Mouse (Mus musculus): Measurements from ENCODE around the gene Agbl2. TPM values are rescaled to one million over a fixed set of nuclear protein-coding genes. Genes with fewer than 3 reads are reported as not detected.

Gene Agbl2
- polyA plus RNA-seq, 1 experiment from 2014 or later: not detected

DNA sequence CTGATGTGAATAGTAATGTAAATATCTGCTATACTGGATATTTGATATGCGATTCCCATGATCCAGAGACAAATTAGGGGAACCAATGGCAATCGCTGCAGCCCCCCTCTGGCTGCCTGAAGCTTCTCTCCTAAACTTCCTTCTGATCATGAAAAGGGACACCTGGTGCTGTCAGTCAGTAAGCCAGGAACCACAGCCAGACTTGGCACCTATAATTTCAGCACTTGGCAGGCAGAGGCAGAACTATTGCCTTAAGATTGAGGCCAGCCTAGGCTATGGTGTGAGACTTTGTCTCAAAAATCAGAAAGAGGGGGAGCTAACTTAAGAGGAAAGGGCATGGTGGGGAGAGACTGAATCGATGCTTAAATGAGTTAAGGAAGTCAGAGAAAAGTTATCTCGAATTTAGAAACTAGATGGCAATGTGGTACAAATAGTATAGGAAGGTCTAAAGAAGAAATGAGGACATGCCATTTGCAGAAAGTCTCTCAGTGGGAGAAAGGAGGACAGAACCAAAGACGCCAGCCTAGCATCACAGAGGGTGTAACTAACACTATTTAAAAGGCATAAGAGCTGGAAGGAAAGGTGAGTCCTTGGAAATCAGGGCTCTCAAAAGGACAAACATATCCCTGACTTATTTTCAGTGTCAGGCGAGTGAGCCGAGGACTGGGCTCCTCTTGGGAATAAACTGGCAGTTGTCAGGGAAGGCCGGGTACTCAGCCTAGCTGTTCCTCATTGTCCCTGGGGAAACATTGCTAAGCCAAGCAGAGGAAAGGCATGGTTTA is 88.8 kb downstream of the Agbl2 start:
- 62% methylated on average over 8 of the region's 8 CpGs for WGBS (ENCODE audit: insufficient replicate concordance)
- peaks cover 54% of the 10 kb centered on the region for H3K4me1 ChIP-seq (replicated peaks)
- no peaks in the 10 kb centered on the region for H3K9me3 ChIP-seq (replicated peaks)
- ATAC-seq (ENCODE audit: insufficient read depth): no peak
- peak overlapping the region; percentile 88 for H3K27ac ChIP-seq (replicated peaks)
- H3K27me3 ChIP-seq: no peaks in the 10 kb centered on the region
- peaks cover 16% of the 10 kb centered on the region for H3K36me3 ChIP-seq (replicated peaks)
- peak overlapping the region; percentile 63 for H3K4me2 ChIP-seq
- H3K4me3 ChIP-seq (replicated peaks): no peak overlapping the region
- H3K9ac ChIP-seq: no peak overlapping the region

DNA sequence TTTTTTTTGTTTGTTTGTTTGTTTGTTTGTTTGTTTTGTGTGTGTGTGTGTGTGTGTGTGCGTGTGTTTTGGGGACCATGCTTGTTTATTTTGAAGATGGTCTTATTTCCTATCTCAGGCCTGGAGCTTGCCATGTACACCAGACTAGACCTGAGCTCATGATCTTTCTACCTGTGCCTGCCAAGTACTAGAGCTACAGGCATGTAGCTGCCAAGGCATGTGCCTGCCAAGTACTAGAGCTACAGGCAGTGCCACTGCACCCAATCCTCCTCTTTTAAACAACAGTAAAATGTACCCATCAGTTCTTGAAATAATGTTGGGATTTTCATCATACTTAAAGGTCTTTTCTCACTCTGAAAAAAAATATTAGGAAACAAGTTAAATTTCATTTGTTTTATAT is 91.5 kb downstream of the Agbl2 start:
- WGBS (ENCODE audit: insufficient replicate concordance): 54% methylated on average over 1 of the region's 1 CpGs
- H3K27me3 ChIP-seq: peaks cover 11% of the 10 kb centered on the region

DNA sequence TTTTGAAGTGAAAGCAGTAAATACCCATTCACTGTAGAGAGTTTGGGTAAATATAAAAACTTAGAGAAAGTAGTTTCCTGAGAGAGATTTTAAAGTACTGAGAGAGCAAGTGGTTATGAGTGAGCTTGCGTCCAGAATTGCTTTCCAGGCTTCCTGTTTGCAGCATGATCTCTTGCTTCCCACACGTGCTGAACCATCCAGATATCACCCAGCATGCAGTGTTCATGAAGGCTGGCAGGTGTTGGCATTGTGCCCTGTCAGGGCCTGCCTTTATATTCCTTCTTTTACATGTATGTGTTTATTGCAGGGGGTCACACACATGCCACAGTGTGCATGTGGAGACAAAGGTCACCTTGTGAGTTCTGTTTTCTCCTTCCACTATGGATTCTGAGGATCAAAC is 92.7 kb downstream of the Agbl2 start:
- H3K4me3 ChIP-seq (replicated peaks): no peak overlapping the region
- ATAC-seq (ENCODE audit: insufficient read depth): no peak
- 30% methylated on average over 2 of the region's 2 CpGs for WGBS (ENCODE audit: insufficient replicate concordance)
- H3K9me3 ChIP-seq (replicated peaks): no peaks in the 10 kb centered on the region
- H3K27me3 ChIP-seq: peaks cover 23% of the 10 kb centered on the region
- no peaks in the 10 kb centered on the region for H3K36me3 ChIP-seq (replicated peaks)
- H3K27ac ChIP-seq (replicated peaks): no peak overlapping the region
- no peak overlapping the region for H3K4me2 ChIP-seq
- H3K9ac ChIP-seq: no peak overlapping the region
- H3K4me1 ChIP-seq (replicated peaks): peaks cover 29% of the 10 kb centered on the region

More for the DNA sequence above, 91.5 kb downstream of the Agbl2 start:
- no peak overlapping the region for H3K4me3 ChIP-seq (replicated peaks)
- no peaks in the 10 kb centered on the region for H3K9me3 ChIP-seq (replicated peaks)
- H3K36me3 ChIP-seq (replicated peaks): no peaks in the 10 kb centered on the region
- no peak for ATAC-seq (ENCODE audit: insufficient read depth)
- H3K27ac ChIP-seq (replicated peaks): no peak overlapping the region
- peaks cover 32% of the 10 kb centered on the region for H3K4me1 ChIP-seq (replicated peaks)
- no peak overlapping the region for H3K9ac ChIP-seq
- H3K4me2 ChIP-seq: no peak overlapping the region

DNA sequence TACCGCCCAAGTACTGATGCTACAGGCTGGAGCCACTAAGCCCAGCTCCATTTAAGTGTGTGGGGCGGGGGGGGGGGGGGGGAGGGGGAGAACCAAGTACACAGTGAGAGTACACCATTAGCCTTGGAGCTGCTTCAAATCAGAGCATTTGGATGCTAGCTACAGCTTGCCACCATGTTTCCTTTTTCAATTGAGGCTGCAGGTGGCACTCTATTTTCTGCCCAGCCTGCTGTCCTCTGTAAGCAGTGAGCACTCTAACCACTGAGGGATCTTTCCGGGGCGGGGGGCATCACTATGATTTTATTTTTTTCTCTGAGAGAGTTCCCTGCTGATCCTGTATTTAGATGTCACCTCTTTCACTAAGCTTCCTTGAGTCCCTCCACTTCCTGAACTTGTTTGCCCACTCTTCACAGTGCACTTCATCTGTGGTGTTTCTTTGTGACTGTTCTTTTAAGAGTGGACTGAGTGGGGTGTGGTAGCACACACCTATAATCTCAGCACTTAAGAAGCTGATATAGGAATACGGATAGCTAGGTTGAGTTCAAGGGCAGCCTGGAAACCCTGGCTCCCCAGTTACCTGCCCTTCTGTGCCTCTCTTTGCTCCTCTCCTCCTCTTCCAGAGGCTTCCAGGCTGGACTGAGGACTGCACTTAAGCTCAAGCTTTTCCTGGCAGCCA is 95.2 kb downstream of the Agbl2 start:
- Histone ChIP-seq H3K27me3 (peaks cover 40% of the 10 kb centered on the region), H3K27ac (replicated peaks) (no peak overlapping the region), H3K4me2 (no peak overlapping the region), H3K9me3 (replicated peaks) (no peaks in the 10 kb centered on the region), H3K4me1 (replicated peaks) (peaks cover 13% of the 10 kb centered on the region), H3K9ac (no peak overlapping the region), H3K36me3 (replicated peaks) (no peaks in the 10 kb centered on the region), H3K4me3 (replicated peaks) (no peak overlapping the region)
- 38% methylated on average over 5 of the region's 5 CpGs for WGBS (ENCODE audit: insufficient replicate concordance)
- no peak for ATAC-seq (ENCODE audit: insufficient read depth)

DNA sequence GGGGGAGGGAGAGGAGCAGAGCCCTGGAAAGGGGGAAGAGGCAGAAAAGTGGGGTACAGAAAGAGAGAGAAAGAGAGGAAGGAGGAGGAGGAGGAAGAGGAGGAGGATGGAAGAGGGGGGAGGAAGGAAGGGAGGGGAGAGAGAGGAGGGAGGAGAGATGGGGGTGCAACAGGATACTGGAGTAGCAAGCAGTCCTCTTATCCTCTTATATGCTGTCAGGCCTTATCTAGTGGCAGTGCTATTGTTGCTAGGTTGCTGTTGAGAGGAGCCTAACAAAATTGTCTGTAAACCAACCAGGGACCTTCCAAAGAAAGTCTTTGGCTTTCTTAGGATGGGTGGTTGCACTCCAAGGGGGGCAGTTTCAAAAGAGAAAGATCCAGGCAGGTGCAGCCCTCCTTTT is 96.9 kb downstream of the Agbl2 start:
- no peak overlapping the region for H3K9ac ChIP-seq
- H3K27ac ChIP-seq (replicated peaks): no peak overlapping the region
- peaks cover 57% of the 10 kb centered on the region for H3K27me3 ChIP-seq

DNA sequence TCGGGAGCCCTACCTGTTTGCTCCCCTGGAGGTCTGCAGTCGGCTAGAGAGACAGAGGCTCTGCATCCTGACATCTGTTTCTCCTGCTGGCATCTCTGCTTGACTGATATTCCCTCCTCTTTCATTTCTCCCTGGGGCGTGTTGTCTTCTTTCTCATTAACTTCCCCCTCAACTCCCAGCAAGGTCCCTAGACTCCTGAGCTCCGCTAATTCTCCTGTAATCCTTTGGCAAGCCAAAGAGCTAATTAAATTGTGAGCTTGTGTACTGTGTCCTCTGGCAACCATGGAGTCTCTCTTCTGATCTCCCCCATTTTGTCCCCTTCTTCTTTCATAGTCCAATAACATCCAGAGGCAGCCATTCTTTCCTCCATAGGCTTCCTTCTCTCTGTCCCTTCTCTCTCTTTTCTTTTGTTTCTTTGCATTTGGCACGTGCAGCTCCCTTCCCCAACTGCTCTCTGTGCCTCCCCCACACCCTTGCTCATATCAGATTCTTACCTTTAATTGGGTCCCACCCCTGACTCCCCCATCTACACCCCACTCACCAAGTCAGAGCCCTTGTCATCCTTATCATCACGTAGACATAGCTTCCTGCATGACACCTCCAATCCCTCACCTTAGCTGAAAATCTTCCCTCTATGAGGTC is 97.7 kb downstream of the Agbl2 start:
- Histone ChIP-seq H3K4me3 (replicated peaks) (no peak overlapping the region), H3K27me3 (peaks cover 65% of the 10 kb centered on the region), H3K4me1 (replicated peaks) (peaks cover 17% of the 10 kb centered on the region), H3K27ac (replicated peaks) (no peak overlapping the region), H3K36me3 (replicated peaks) (no peaks in the 10 kb centered on the region), H3K9ac (no peak overlapping the region), H3K9me3 (replicated peaks) (no peaks in the 10 kb centered on the region), H3K4me2 (no peak overlapping the region)
- ATAC-seq (ENCODE audit: insufficient read depth): no peak
- WGBS (ENCODE audit: insufficient replicate concordance): 33% methylated on average over 6 of the region's 6 CpGs

More for the DNA sequence above, 96.9 kb downstream of the Agbl2 start:
- H3K4me2 ChIP-seq: no peak overlapping the region
- no peaks in the 10 kb centered on the region for H3K36me3 ChIP-seq (replicated peaks)
- no peaks in the 10 kb centered on the region for H3K9me3 ChIP-seq (replicated peaks)
- H3K4me1 ChIP-seq (replicated peaks): peaks cover 13% of the 10 kb centered on the region
- H3K4me3 ChIP-seq (replicated peaks): no peak overlapping the region
- no peak for ATAC-seq (ENCODE audit: insufficient read depth)

DNA sequence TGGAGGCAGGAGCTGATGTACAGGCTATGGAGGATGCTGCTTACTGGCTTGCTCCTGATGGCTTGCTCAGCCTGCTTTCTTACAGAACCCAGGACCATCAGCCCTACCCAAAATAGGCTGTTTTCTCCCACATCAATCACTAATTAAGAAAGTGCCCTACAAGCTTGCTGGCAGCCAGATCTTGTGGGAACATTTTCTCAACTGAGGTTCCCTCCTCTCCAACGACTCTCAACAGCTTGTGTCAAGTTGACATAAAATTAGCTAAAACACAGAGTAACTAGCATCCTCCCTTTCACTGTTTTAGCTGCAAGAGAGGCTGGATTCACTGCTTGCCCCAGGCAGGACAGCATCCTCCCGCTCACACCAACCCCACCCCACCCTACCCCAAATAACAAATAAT is 99.3 kb downstream of the Agbl2 start:
- Histone ChIP-seq H3K27ac (replicated peaks) (no peak overlapping the region), H3K4me1 (replicated peaks) (peaks cover 26% of the 10 kb centered on the region), H3K9me3 (replicated peaks) (no peaks in the 10 kb centered on the region), H3K9ac (no peak overlapping the region), H3K36me3 (replicated peaks) (no peaks in the 10 kb centered on the region), H3K4me3 (replicated peaks) (no peak overlapping the region), H3K27me3 (peaks cover 81% of the 10 kb centered on the region), H3K4me2 (no peak overlapping the region)
- ATAC-seq (ENCODE audit: insufficient read depth): no peak
- 51% methylated on average over 2 of the region's 2 CpGs for WGBS (ENCODE audit: insufficient replicate concordance)

Other genes starting within 250 kb of the Agbl2 start
- gene Ptprj, start 202.1 kb upstream of the Agbl2 start, polyA plus RNA-seq (2015; fragmentation: Nextera tagmentation; extraction: Ambion mirVana): 2.0 and 2.7 TPM in 2 replicates
- gene Nup160, start 105.5 kb upstream of the Agbl2 start, polyA plus RNA-seq (2015; fragmentation: Nextera tagmentation; extraction: Ambion mirVana): 30.4 and 31.6 TPM in 2 replicates
- gene Fnbp4, start 37.4 kb upstream of the Agbl2 start, polyA plus RNA-seq (2015; fragmentation: Nextera tagmentation; extraction: Ambion mirVana): 27.3 and 28.0 TPM in 2 replicates
- 114 and 116 TPM in 2 replicates for gene Mtch2, start 64.4 kb downstream of the Agbl2 start, polyA plus RNA-seq (2015; fragmentation: Nextera tagmentation; extraction: Ambion mirVana)
- gene C1qtnf4, start 103.1 kb downstream of the Agbl2 start, polyA plus RNA-seq (2015; fragmentation: Nextera tagmentation; extraction: Ambion mirVana): 1.9 and 2.0 TPM in 2 replicates
- gene Kbtbd4, start 122.0 kb downstream of the Agbl2 start, polyA plus RNA-seq (2015; fragmentation: Nextera tagmentation; extraction: Ambion mirVana): 16.1 and 17.6 TPM in 2 replicates
- 134 and 136 TPM in 2 replicates for gene Ndufs3, start 122.1 kb downstream of the Agbl2 start, polyA plus RNA-seq (2015; fragmentation: Nextera tagmentation; extraction: Ambion mirVana)
- gene Celf1, start 157.7 kb downstream of the Agbl2 start, polyA plus RNA-seq (2015; fragmentation: Nextera tagmentation; extraction: Ambion mirVana): 50.0 and 53.8 TPM in 2 replicates

Measured in liver, embryonic 15.5 days (tissue).